Mouse (Mus musculus) regulatory T cell (primary cell): ENCODE measurements around the gene Foxo1.

ENCODE experiments used
- in situ Hi-C: fragments of 300-600 bp; cut with MboI, MseI; formaldehyde crosslinking; loops from one replicate; pipeline ENCODE4 v1.15.1; 2025; ENCODE audit warnings: high pct_unique_total_duplicates

The Foxo1 gene

DNA sequence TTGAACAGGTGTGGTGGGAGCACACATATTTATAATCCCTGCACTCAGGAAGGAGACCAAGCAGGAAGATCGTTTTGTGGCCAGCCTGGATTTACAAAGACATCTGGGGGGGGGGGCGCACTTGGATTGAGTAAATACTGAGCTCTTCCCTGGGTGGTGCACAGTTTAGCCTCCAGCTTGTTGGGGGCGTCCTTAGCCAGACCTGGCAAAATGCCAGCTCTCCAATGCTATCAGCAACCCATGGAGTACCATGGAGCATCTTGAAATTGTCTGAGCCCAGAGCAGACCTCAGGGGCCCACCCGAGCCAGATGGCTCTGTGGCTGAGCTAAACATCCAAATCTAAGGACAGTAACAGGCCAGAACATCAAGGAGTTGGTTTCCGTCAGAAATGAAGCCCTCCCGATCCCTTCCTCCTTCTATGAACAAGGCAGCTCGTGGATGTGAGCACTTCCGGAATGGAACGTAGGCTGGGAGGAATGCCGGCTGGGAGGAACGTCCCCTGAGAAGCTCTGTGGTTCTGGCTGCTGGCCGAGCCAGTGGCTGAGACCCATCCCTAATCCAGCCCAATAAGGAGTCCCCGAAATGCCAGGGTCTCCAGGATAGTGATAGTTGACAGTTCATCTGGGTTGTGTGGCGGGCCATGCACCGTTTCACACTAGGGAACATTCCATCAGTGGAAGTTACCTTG, 89.3 kb downstream of the Foxo1 start:
- in situ Hi-C loops: loop anchor here (10.0 kb wide), 1 partner anchor 1097 kb away; no protein-coding TSS in a partner anchor

DNA sequence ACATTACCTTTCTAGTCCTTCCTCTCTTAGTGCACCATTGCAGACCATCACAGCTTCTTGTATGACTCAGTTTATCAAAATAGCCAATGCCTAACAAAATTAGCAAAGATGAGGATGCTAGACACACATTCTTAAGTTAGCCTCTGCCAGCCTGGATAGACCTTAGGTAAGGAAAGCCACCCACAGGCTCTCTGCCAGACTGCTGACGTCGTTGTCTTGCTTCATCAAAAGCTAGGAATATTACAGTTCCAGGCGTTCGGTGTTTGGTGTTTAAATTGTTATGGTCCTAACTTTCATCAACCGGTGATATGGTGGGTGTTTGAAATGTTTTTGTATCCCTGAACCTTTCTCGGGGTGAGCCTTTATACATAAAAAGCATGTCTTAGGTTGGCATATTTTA, 96.4 kb downstream of the Foxo1 start:
- in situ Hi-C loops: no loop called here

DNA sequence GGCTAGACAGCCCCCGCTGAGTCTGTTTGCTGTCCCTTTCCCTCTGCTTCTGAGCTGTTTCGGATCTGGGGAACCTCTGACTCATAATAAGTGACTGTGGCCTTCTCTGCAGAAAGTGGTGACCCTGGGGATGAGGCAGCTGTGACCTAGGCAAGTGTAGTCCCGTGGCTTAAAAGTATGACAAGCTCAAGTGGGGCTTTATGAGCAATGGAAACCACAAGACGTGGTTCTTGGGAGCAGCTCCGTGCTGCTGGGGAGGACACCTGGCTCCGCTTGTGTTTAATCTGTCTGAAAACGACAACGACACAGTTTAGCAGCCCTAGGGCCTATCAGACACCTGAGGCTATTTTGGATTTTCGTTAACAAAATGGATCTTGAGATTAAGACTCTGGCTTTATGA, 101.1 kb downstream of the Foxo1 start:
- in situ Hi-C loops: no loop called here

DNA sequence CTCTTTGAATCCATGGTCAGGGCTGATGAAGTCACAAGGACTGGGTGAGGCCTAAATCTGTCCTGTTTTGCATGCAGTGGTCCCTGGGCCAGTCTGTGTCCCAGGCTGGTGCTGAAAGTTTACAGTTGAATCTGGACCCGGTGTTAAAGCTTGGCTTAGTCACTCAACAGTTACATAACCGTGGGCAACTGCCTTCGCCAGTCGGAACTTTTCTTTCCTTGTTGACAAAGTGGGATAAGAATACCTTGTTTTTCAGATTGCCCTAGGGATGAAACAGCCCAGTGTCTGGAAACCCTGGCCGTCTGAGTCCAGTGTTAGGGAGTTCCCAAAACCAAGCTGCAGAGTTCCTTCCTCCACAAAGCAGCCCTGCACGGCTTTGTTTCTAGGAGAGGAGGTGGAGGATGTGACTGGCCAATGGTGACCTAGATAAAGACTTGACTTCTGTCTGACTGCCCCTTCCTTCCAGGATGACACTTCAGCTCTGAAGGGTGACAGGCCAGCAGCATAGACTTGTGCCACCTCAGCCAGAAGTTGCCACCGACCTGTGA, 101.8 kb downstream of the Foxo1 start:
- in situ Hi-C loops: no loop called here

DNA sequence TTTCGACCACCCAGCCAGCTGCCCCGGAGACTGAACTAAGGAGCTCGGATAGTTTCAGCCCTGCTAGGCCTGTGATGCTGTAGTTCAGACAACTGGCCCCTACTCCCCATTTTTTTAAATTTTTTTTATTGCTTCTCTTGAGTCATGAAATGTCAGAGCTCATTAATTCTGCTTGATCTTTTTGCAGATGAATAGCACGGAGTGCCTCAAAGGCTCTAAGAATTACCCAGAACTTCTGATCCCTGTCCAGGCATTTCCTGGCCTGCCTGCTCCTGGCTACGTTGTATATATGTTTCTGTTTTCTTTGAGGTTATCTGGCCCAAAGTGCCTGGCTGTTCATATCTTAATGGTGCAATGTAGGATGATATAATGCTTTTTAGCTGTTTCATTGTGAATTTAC, 108.8 kb downstream of the Foxo1 start:
- in situ Hi-C loops: no loop called here

DNA sequence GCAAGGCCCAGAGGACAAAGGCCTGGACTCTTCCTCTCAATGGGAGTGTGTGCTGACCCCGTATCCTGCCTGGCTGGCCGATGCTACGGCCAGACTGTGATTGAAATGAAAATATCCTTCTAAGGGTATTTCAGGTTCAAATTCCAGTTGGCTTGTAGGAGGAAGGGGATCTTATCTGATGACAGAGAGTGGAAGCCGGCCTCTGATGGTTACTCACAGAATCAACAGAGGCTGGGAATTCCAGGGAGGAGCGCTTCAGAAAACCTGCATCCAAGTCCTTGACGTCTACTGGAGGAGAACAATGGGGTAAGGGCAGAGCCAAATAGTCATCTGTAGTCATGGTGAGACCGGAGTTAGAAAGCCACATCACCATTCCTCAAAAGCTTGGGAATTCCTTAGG, 115.2 kb downstream of the Foxo1 start:
- in situ Hi-C loops: no loop called here

DNA sequence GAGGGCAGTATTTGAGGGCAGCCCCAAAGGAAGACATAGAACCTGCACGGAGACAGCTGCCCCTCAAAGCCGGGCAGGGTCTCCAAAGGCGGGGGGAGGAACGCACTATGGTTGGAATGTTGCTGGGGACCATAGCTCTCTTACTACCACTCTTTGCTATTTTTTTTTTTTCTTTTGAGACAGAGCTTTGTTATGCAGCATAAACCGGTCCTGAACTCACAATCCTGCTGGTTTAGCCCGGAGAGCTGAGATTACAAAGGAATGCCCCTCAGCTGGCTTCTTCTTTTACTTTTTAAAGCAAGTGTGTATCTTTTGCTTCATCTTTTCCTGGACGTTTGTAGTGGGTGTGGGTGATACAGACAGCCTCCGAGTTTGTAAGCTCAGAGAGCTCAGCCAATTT, 118.2 kb downstream of the Foxo1 start:
- in situ Hi-C loops: no loop called here

DNA sequence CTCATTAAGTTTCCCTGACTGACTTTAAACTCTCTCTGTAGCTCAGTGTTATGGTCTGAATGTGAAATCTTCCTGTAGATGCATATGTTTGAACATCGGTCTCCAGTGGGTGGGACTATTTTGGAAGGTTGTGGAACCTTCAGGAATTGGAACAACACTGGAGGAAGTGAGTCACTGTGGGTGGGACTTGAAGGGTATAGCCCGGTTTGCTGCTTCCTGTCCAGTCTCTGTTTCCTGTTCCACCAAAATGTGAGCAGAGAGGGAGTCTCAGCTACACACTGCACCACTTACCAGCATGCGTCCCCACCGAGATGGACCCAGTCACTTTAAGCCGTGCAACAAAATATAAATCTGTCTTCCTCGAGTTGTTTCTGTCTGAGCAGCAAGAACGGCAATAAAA, 122.2 kb downstream of the Foxo1 start:
- in situ Hi-C loops: no loop called here

DNA sequence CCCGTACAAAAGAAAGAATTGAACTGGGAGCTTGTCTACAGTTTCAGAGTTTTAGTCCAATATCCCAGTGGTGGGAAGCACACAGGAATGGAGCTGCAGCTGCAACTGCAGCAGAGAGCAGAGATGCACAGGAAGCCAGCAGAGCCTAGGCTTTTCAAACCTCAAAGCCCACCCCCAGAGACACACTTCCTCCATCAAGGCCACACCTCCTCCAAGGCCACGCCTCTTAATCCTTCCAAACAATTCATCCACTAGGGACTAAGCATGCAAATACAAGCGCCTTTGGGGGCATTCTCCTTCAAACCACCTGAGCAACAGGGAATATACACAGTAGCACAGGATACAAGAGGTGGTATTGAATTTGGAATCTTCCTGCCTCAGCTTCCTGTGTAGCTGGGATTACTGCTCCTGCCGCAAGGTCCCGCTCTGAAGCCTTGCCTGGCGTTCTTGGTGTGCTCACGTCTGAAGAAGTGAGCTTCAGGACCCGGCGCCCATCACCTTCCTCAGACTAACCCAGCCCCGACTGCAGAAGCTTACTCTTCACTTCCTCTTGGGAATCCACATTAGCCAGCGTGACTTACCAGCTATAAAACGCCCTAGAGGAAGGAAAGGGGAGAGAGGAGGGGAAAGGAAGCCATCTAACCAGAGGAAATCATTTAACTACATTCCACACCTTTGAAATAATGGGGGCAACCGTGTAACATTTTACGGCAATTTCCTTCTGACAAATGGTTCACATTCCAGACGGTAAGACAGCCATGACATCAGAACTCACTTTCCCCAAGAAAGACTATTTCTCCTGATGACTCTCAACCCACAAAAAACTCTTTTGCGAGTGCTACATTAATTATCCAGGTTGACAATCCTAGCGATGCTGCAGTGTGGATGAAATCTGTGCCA, 122.9 kb downstream of the Foxo1 start:
- in situ Hi-C loops: no loop called here

DNA sequence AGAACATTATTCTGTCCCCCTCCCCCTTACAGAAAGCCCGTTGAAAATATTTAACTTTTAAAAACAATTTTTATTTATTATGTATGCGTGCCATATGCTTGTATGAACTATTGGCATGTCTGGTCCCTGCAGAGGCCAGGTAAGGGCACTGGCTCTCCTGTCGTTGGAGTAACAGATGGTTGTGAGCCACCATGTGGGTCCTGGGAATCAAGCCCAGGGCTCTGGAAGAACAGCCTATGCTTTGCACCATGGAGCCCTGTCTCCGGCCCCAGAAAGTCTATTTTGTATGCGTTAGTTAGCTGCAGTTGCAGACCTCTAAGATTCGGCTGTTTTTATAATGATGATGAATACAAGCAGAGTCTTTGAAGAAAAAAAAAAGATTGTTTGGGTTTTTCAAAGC, 123.8 kb downstream of the Foxo1 start:
- in situ Hi-C loops: no loop called here

DNA sequence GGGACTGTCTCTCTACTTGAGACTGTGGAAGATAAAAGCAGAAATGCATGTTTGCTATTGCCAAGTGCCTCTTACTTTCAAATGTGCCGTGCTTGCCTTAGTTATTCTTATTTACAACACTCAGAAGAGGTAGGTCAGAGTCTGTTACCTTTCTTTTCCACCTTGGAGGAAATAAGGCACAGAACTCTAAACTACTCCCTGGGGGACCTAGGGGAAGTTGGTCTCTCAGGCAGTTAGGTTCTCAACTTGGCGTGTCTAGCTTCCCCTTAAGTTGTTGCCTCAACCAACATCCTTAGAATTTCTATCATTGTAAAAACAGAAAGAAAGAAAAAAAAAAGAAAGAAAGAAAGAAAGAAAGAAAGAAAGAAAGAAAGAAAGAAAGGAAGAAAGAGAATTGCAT, 124.4 kb downstream of the Foxo1 start:
- in situ Hi-C loops: no loop called here

DNA sequence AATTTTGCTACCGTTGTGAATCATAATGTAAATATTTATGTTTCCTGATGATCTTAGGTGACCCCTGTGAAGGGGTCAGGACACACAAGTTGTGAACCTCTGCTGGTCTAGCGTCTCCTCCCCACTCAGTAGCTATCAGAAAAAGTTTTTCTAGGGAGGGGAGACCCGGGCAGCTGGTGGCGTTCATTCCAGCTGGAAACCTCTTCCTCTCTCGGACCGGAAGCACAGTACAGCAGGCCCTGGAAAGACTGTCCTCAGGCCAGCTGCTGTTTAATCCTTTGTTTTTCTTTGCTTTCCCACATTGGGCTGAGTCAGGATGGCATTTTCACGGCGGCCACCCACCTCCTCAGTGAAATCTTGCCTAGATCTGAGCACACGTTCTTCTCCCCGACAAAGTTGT, 125.0 kb downstream of the Foxo1 start:
- in situ Hi-C loops: no loop called here

DNA sequence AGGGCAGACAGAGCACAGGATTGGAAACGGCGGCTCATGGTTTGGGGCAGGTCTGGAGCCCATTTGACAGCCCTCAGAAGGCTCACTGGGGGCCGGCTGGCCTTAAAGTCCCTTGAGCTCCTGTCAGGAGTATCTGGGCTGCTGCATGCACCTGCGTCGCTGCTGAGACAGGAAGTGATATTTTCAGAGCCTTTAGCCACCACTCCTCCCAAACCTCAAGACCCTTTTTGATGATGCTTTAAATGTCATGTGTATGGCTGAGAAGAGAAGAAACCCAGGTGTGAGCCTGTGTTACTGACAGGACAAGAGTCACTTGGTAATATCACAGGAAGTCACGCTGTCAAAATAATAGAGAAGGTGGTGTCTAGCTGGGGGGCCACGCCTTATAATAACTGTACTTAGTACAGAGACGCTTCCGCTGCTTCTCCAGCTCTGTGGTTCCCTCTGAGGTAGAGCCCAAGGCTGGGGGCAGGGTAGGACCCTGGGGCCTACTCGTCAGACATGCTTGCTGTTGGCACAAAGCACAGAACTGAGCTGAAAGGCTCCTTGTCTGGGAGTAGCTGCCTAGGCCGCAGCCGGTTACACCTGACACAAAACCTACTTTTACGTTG, 128.1 kb downstream of the Foxo1 start:
- in situ Hi-C loops: no loop called here

DNA sequence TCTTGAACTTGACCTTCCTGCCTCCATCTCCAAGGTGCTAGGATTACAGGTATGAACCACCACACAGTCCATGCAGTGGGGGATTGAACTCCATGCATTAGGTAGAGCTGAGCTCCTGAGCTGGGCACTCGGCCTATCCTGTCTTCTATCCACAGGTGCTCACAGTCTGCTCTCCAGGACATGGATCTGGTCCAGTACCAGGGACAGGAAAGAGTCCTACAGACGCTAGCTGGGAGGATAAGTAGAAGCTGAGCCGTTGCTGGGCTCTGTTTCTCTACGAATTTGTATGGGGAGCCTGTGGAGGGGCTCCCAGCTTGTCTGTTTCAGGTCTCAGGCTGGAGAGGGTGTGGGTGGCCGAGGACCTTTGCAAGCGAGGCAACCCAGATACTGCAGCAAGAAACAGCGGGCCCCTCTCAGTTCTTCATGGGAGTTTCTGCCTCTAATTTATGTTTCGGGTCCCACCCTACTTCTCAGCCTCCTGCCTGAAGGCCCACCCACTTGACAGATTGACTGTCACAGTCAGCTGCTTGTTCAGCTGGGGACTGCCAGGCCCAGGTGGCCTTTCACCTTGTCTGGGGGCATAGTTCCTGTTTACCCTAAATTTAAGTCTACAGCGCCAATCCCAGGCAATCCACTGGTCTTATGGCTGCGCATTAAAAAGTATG, 128.9 kb downstream of the Foxo1 start:
- in situ Hi-C loops: no loop called here

DNA sequence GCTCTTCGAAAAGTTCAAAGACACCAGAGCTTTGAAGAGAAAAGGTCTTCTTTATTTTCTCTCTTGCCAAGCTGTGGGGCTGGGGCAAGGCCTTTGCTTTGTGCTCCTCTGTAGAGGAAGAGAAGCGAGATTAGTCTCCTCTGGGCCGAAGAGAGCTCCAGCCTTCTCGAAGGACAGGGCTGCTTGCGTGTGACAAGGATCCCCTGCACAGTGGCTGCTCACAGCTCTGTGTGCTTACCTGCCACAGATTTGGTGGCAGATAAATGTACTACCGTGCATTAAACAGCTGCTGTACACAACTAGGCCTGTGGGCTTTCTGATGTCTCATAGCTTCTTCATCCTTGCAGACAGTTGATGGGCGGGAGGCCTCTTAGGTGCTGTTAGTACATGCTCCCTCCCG, 129.8 kb downstream of the Foxo1 start:
- in situ Hi-C loops: no loop called here

DNA sequence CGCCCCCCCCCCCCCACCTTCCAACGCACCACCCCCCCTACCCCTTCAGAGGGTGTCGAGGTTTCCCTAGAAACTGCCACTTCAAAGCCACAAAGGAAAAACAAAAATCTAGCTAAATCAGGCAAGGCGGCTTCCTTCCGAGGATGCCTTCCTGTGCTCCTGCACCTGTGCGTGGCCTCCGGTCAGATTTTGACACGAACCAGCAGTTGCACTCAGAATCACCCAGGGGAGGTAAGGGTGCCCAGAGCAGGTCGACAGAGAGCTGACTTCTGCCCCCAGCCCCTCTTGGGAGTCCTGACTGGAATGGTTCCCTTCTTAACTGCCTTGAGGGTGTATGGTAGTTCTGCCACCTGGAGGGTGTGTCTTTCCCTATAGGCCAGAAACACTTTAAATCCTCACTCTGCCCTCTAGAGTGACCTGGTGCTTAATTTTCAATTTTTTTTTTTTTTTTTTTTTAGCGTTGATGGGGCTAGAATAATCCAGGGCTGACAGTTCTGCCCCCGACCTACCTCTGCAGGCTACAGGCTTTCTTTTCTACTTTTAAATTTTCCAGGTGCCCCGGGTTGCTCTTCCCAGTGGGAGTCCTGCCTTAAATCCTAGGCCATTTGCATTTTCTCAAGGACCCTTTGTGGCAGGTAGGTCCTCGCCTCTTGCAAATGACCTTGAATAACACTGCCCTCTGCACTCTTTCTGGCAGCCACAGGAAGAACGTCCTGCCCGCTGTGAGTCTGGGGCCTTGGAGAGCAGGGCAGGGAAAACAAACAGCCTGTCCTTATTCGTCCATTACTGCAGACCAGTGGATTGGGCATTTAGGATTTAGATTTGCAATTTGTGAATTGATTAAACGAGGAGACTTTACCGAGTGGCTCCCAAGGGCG, 132.4 kb downstream of the Foxo1 start:
- in situ Hi-C loops: no loop called here

DNA sequence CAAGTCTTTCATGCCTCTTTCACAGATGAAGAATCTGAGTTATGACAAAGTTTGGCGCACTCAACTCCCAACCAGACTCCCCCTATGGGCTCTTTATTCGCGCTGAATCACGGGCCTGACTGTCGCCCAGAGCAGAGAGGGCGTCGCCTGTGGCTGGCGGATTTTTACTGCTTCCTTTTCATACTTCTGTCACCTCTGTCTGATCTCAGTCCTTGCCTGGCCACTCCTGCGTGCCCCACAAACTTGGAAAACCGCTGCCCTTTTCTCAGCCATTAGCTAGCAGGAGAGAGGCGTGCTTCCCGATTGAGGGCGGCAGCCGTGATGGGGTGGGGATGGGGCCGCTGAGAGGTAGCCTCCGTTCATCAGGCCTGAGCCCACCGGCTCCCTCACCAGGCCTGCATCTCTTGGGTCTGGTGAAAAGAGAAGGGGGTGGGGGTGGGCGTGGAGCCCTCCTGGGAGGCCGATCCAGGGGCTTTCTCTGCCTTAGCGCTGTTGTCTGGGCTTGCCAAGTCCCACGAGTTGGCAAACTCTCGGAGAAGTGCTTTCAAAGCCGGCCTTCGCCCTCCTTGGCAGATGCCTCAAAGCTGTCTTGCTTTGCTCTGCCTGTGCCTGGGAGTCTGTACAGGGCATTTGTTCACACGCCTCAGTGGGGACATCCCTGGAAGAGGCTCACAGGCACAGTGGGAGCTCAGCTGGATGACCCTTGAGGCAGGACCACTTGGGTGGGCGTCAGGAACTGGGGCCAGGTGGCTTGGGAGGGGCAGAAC, 133.2 kb downstream of the Foxo1 start:
- in situ Hi-C loops: no loop called here
